Mouse (Mus musculus) intestine, postnatal 0 days (tissue): ENCODE data around the gene Cs. TPM values are rescaled to one million over a fixed set of nuclear protein-coding genes. Genes with fewer than 3 reads are reported as not detected.
A peak's percentile ranks its signal among the peaks of the same experiment; 100 is the strongest.

Experiments used
- ATAC-seq: fragments of 200-750 bp; cut with Nextera tagmentation; 2 replicates; pipeline ENCODE4 v1.8.0; 2017; ENCODE audit warnings: mild to moderate bottlenecking, moderate TSS enrichment, moderate library complexity
- H3K27ac ChIP-seq: fragments of 300-500 bp; sonication (generic); 2 replicates; pipeline ENCODE4 v1.5.1; 2014; ENCODE audit warnings: mild to moderate bottlenecking, low read depth, low read length, moderate library complexity
- H3K27me3 ChIP-seq: fragments of 300-500 bp; sonication (generic); replicated peaks from 2 replicates; pipeline ENCODE4 v1.6.1; 2014; ENCODE audit warnings: low read length, mixed read lengths; ENCODE audit not compliant: control insufficient read depth, insufficient read depth
- H3K36me3 ChIP-seq: fragments of 300-500 bp; sonication (generic); 2 replicates; pipeline ENCODE4 v1.6.1; 2014; ENCODE audit warnings: mild to moderate bottlenecking, moderate library complexity; ENCODE audit not compliant: control insufficient read depth, insufficient read depth
- H3K4me1 ChIP-seq: fragments of 300-500 bp; sonication (generic); replicated peaks from 2 replicates; pipeline ENCODE4 v1.6.1; 2014; ENCODE audit warnings: antibody characterized with exemption, low read length, mixed read lengths; ENCODE audit not compliant: control insufficient read depth, insufficient read depth
- H3K4me2 ChIP-seq: fragments of 300-500 bp; sonication (generic); replicated peaks from 2 replicates; pipeline ENCODE4 v1.6.1; 2014; ENCODE audit warnings: low read depth, mild to moderate bottlenecking, moderate library complexity
- H3K4me3 ChIP-seq: fragments of 300-500 bp; sonication (generic); 2 replicates; pipeline ENCODE4 v1.5.1; 2014; ENCODE audit warnings: low read depth, low read length
- H3K9ac ChIP-seq: fragments of 300-500 bp; sonication (generic); 2 replicates; pipeline ENCODE4 v1.6.1; 2014; ENCODE audit warnings: mild to moderate bottlenecking, low read depth, low read length
- H3K9me3 ChIP-seq: fragments of 300-500 bp; sonication (generic); 2 replicates; pipeline ENCODE4 v1.6.1; 2016; ENCODE audit warnings: mixed run types; ENCODE audit not compliant: control insufficient read depth
- CTCF ChIP-seq: sonication (generic); IDR thresholded peaks from 2 replicates; pipeline ENCODE4 v1.5.1; 2016; ENCODE audit warnings: low read depth, mild to moderate bottlenecking, control low read depth, antibody characterized with exemption, moderate library complexity
- WGBS: fragments of 180-500 bp; shearing (Covaris S2); extraction: QIAGEN DNeasy Blood & Tissue Kit; methylation state at CpG from one replicate; pipeline ENCODE4 v1.1.7; 2014; 5-methylcytosine and 5-hydroxymethylcytosine counted together
- polyA plus RNA-seq: library from polyadenylated mRNA; unstranded; fragments of >200 nt; fragmentation: Nextera tagmentation; extraction: Ambion mirVana; gene quantifications from 2 replicates; pipeline ENCODE4 v1.2.1, GENCODE M21; 2015

The Cs gene
- polyA plus RNA-seq, 1 experiment from 2014 or later = 266 TPM

GRCm38 (mm10) chr10:128359226-128359625, 21.7 kb downstream of the Cs start:
- Histone ChIP-seq H3K9ac (no peak overlapping the region), H3K9me3 (no peaks in the 10 kb centered on the region), H3K27me3 (no peaks in the 10 kb centered on the region), H3K27ac (no peak overlapping the region), H3K4me1 (no peaks in the 10 kb centered on the region), H3K4me3 (no peak overlapping the region), H3K36me3 (peaks cover 67% of the 10 kb centered on the region), H3K4me2 (no peak overlapping the region)
- no peak for ATAC-seq
- no peak for TF ChIP-seq CTCF
- WGBS = 87% methylated on average over 6 of the region's 6 CpGs

GRCm38 (mm10) chr10:128361836-128362235, 24.3 kb downstream of the Cs start:
- Histone ChIP-seq H3K9me3 (no peaks in the 10 kb centered on the region), H3K9ac (no peak overlapping the region), H3K4me3 (no peak overlapping the region), H3K27me3 (no peaks in the 10 kb centered on the region), H3K4me1 (no peaks in the 10 kb centered on the region), H3K27ac (no peak overlapping the region), H3K36me3 (peaks cover 46% of the 10 kb centered on the region), H3K4me2 (no peak overlapping the region)
- WGBS = 84% methylated on average over 6 of the region's 6 CpGs
- ATAC-seq = no peak
- no peak for TF ChIP-seq CTCF

- peak; percentile 74 for TF ChIP-seq CTCF
- 47% methylated on average over 3 of the region's 3 CpGs for WGBS
- no peak overlapping the region for H3K9ac ChIP-seq
- H3K4me2 ChIP-seq = no peak overlapping the region
- H3K4me3 ChIP-seq = no peak overlapping the region
- no peaks in the 10 kb centered on the region for H3K9me3 ChIP-seq
- peaks cover 39% of the 10 kb centered on the region for H3K36me3 ChIP-seq
- H3K4me1 ChIP-seq = no peaks in the 10 kb centered on the region
- ATAC-seq = no peak
- H3K27me3 ChIP-seq = no peaks in the 10 kb centered on the region
- H3K27ac ChIP-seq = no peak overlapping the region
Measured at GRCm38 (mm10) chr10:128362568-128362967, 25.0 kb downstream of the Cs start.

DNA sequence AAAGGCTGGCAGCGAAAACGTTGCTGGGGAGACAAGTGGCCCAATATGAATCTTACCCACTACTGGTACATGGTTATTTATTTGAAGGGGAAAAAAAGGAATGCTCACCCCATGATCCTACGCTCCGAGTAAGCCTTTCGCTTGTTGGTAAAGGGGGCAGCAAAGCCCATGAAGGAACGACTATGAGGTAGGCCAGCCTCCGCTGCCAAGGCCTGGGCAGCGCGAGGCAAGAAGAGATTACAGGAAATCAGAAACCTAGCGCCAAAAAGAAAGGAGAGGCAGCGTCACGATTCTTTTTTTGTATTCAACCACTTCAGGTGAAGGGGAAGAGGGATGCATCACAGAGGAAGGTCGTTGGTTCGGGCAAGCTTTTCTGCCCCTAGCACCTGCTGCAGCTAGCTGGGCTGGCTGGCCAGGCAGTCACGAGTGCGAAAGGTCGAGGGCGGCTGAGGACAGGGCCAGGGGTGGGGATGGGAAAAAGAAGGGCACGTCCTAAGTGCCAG, 30.4 kb downstream of the Cs start:
- Histone ChIP-seq H3K4me1 (peaks cover 9% of the 10 kb centered on the region; the same call in 1 of the 2 replicates), H3K4me2 (peak overlapping the region; percentile 88), H3K9ac (peak overlapping the region; percentile 63), H3K9me3 (no peaks in the 10 kb centered on the region), H3K36me3 (no peaks in the 10 kb centered on the region; the same call in none of the 2 replicates), H3K27me3 (no peaks in the 10 kb centered on the region), H3K4me3 (peak overlapping the region; percentile 67), H3K27ac (peak overlapping the region; percentile 92)
- WGBS = 16% methylated on average over 19 of the region's 19 CpGs
- no peak for ATAC-seq
- no peak for TF ChIP-seq CTCF

- WGBS = under 1% methylated on average over 83 of the region's 87 CpGs
Measured at GRCm38 (mm10) chr10:128368402-128369217, 31.1 kb downstream of the Cs start, which contains the start of gene Coq10a. Gene Coq10a, minus strand, starts transcription at chr10:128368997.

DNA sequence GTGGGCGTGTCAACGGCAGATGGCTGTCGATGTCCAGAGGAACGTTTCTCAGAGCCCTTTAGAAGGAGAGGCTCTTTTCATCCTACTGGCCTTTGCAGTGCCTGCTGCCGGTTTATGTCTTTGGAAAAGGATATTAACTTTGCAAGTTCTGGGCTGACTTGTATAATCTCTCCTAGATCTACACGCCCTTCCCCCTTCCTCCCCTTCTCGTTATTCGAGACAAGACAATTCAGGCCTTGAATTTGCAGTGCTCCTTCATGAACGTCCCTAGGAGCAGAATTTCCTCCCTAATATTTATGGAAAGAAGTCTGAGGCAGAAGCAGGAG, 31.6 kb downstream of the Cs start:
- no peaks in the 10 kb centered on the region for H3K27me3 ChIP-seq
- H3K4me2 ChIP-seq = peak overlapping the region; percentile 88
- H3K4me1 ChIP-seq = peaks cover 9% of the 10 kb centered on the region; the same call in 1 of the 2 replicates
- H3K36me3 ChIP-seq = no peaks in the 10 kb centered on the region; the same call in 1 of the 2 replicates
- ATAC-seq = no peak
- peak overlapping the region; percentile 63 for H3K9ac ChIP-seq
- TF ChIP-seq CTCF = no peak
- 4% methylated on average over 9 of the region's 9 CpGs for WGBS
- H3K4me3 ChIP-seq = peak overlapping the region; percentile 67
- H3K9me3 ChIP-seq = no peaks in the 10 kb centered on the region
- H3K27ac ChIP-seq = peak overlapping the region; percentile 92

More at GRCm38 (mm10) chr10:128368402-128369217, 31.1 kb downstream of the Cs start, which contains the start of gene Coq10a:
- Histone ChIP-seq H3K36me3 (no peaks in the 10 kb centered on the region; the same call in 1 of the 2 replicates), H3K27me3 (no peaks in the 10 kb centered on the region), H3K9ac (peak within 1 kb of the TSS; percentile 63), H3K9me3 (no peaks in the 10 kb centered on the region), H3K27ac (peak within 1 kb of the TSS; percentile 92), H3K4me1 (peaks cover 9% of the 10 kb centered on the region; the same call in 1 of the 2 replicates), H3K4me3 (peak within 1 kb of the TSS; percentile 67), H3K4me2 (peak within 1 kb of the TSS; percentile 88)
- TF ChIP-seq CTCF = peak; percentile 5; the same call in 1 of the 2 replicates
- peak; percentile 84 for ATAC-seq
